Comparison of ENCODE assay signal across 8 mouse cellular contexts in genomic region chr17:5798221-5798801, GRCm38 (mm10). TPM values are rescaled to one million over a fixed set of nuclear protein-coding genes. Genes with fewer than 3 reads are reported as not detected.
DNase-seq lines count a peak whose midpoint lies in the region; ATAC-seq and TF ChIP-seq lines count a peak whose summit lies in the region.

No protein-coding gene starts in this region.

- no peak overlapping the region for H3K4me2 ChIP-seq in midbrain, embryonic 16.5 days (ENCODE audit: low read length)

- intact Hi-C loops in left cerebral cortex, postnatal 25 days (cut with DNase I) = loop anchor here (5.0 kb wide), 1 partner anchor 224 kb away; no protein-coding TSS in a partner anchor

- H3K36me3 ChIP-seq in C2C12 (ENCODE audit: control insufficient read depth, insufficient read depth) = peaks cover 18% of the 10 kb centered on the region
- no peaks in the 10 kb centered on the region for H3K36me3 ChIP-seq in midbrain, embryonic 16.5 days (ENCODE audit: control insufficient read depth, insufficient read depth, low read length)

- H3K27me3 ChIP-seq in C2C12 (ENCODE audit: control insufficient read depth, insufficient read depth, insufficient read length) = no peaks in the 10 kb centered on the region
- no peaks in the 10 kb centered on the region for H3K27me3 ChIP-seq in midbrain, embryonic 16.5 days (ENCODE audit: control insufficient read depth, insufficient read depth, low read depth, low read length)

- peak; percentile 69 for ATAC-seq in megakaryocyte progenitor cell, adult 5-6 weeks (replicated peaks; ENCODE audit: poor library complexity)
- ATAC-seq in midbrain, embryonic 16.5 days = no peak

- no peak overlapping the region for H3K4me3 ChIP-seq in C2C12 (ENCODE audit: insufficient read depth, poor library complexity, severe bottlenecking)
- H3K4me3 ChIP-seq in midbrain, embryonic 16.5 days (ENCODE audit: low read depth, low read length) = no peak overlapping the region

- H3K79me3 ChIP-seq in C2C12 (ENCODE audit: low read depth) = peaks cover 14% of the 10 kb centered on the region

- H3K9me3 ChIP-seq in midbrain, embryonic 16.5 days (replicated peaks; ENCODE audit: control insufficient read depth, low read length, poor library complexity, severe bottlenecking) = no peaks in the 10 kb centered on the region

- 70% methylated on average over 13 of the region's 13 CpGs for WGBS in midbrain, embryonic 16.5 days

- H3ac ChIP-seq in C2C12 (ENCODE audit: control insufficient read depth, insufficient read length, low read depth) = no peak overlapping the region

- DNase-seq in 3T3-L1 (ENCODE audit: low read depth, low spot score) = peak; percentile 62
- peak; percentile 50 to 65 for DNase-seq in cerebellum, postnatal 25 days
- DNase-seq in left cerebral cortex, postnatal 25 days (ENCODE audit: low spot score in 2 of 2) = no peak
- no peak for DNase-seq in urinary bladder, postnatal 4 days (ENCODE audit: low spot score in 2 of 2)
- DNase-seq in left cerebral cortex, adult 18-20 months (ENCODE audit: low spot score in 2 of 2) = no peak

- H3K27ac ChIP-seq in midbrain, embryonic 16.5 days (ENCODE audit: low read length) = no peak overlapping the region

- H3K79me2 ChIP-seq in C2C12 (ENCODE audit: control insufficient read depth, insufficient read depth) = peaks cover 33% of the 10 kb centered on the region

- no peak for TF ChIP-seq CTCF in C2C12 (IDR thresholded peaks at IDR 0.05; ENCODE audit: control insufficient read depth, insufficient read depth, insufficient read length)

- H3K4me1 ChIP-seq in midbrain, embryonic 16.5 days (ENCODE audit: control insufficient read depth, insufficient read depth, low read length) = no peaks in the 10 kb centered on the region

- no peak overlapping the region for H3K9ac ChIP-seq in midbrain, embryonic 16.5 days (ENCODE audit: low read depth, low read length)

TF ChIP-seq in C2C12, 6 proteins besides CTCF, POLR2A, EP300 and RAD21:
- TF ChIP-seq MAX (IDR thresholded peaks at IDR 0.05) (peak; percentile 80), MYOG (IDR thresholded peaks at IDR 0.05; ENCODE audit: control insufficient read depth, extremely low read depth, insufficient read length) (no peak)

RNA-seq across cellular contexts. Expression of gene Snx9, which starts 42.8 kb away (rescaled TPM):
- 57.5 TPM for polyA plus RNA-seq in C2C12 (2012; fragmentation: generic; extraction: Trizol)
- total RNA-seq in megakaryocyte progenitor cell, adult 5-6 weeks (2015) = 50.4 and 52.7 TPM in 2 replicates
- total RNA-seq in megakaryocyte progenitor cell, adult 5-6 weeks (2017) = 31.3 and 35.4 TPM in 2 replicates
- 10 to 100 TPM; 13.1 to 13.2 TPM for total RNA-seq in left cerebral cortex, postnatal 25 days (2021)
- polyA plus RNA-seq in midbrain, embryonic 16.5 days (2015; fragmentation: Nextera tagmentation; extraction: Ambion mirVana) = 5.6 and 5.9 TPM in 2 replicates
- total RNA-seq in left cerebral cortex, adult 18-20 months (2021) = 10 to 100 TPM; 15.5 to 16.7 TPM

Comparison
In these comparisons a context has a peak if more than half of its experiments do, and no peak if none do; other contexts are left out.
1. DNase-seq: peak in 3T3-L1 (single experiment) and cerebellum, postnatal 25 days (2 of 2); none in left cerebral cortex, postnatal 25 days (0 of 2), urinary bladder, postnatal 4 days (0 of 2) and left cerebral cortex, adult 18-20 months (0 of 2).